Mouse (Mus musculus) heart, adult 2 months (tissue): ENCODE results near the gene Egfr.

Experiments
- CTCF ChIP-seq: fragments of 200-600 bp; IDR thresholded peaks from 2 replicates; pipeline ENCODE4 v1.8.1; 2022; ENCODE audit warnings: antibody characterized with exemption, mild to moderate bottlenecking, moderate library complexity
- POLR2A ChIP-seq: fragments of 200-500 bp; IDR thresholded peaks from 2 replicates; pipeline ENCODE4 v1.6.1; 2011; ENCODE audit warnings: mild to moderate bottlenecking, low read depth, low read length, control low read depth; ENCODE audit not compliant: insufficient read depth

DNA sequence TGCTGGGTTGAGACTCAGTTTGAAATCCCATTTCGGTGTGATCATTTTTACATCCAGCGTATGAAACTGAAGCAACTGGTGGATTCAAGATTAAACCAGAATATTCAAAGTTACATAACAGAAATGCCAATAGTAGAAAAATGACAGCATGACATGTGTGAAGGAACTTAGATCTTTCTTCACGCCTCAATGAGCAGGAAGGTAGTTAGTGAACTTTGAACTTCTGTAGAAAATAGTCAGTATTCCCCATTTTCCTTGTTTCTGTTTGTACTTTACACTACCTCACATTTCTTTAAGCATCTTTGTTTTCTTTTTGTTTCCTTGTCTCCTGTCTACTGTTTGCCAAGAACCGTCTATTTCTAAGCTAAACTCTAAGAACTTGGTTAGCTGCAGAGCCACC is 53.9 kb downstream of the Egfr start:
- TF ChIP-seq CTCF: no peak
- no peak for TF ChIP-seq POLR2A
